Mouse (Mus musculus) cerebellum, postnatal 25 days (tissue): ENCODE results near the gene Cenpx.

Experiments
- DNase-seq, 2 experiments: peaks; one replicate each; pipeline ENCODE4 v3.0.0; 2021; ENCODE audit warnings: mixed read lengths in 2 of 2

Cenpx gene

DNA sequence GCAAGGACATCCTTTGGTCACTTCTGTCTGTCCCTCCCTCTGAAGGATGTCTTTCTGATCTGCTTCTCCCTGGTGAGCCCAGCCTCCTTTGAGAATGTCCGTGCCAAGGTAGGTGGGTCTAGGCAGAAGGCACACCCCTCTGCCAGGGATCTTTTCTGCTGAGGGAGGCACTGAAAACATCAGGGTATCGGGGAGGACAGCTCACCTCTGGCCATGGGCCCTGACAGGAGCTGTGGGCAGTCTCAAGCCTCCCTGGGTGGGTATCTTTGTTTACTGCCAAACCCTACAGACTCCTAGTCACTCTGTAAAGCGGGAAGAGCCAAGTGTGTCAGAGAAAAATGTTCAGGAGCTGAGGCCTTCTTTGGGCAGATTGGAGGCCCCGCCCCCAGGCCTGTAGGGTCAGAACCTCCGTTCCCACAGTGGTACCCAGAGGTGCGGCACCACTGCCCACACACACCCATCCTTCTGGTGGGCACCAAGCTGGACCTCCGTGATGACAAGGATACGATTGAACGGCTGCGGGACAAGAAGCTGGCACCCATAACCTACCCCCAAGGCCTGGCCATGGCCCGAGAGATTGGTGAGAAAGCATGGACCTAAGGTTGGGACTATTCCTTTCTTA lies 9.3 kb upstream of the Cenpx start:
- no peak for DNase-seq

DNA sequence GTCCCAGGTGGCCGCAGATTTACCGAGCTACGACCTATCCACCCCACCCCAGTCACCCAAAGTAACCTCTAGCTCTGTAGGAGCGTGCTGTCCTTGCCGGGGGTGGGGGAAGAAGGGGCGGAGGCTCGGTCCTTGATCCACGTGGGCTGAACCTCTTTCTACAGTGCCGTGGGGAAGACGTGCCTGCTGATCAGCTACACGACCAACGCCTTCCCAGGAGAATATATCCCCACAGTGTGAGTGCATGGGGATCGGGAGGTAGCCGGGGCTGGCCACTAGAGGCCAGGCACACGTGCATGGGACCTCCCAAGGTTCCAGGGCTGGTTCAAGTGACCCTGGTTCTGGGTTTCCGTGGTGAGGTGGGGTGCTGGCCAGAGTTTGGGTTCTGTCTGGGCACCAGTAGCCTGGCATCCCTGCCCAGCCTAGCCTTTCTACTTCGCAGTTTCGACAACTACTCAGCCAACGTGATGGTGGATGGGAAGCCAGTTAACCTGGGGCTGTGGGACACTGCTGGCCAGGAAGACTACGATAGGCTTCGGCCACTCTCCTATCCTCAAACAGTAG lies 8.6 kb upstream of the Cenpx start:
- DNase-seq = no peak

DNA sequence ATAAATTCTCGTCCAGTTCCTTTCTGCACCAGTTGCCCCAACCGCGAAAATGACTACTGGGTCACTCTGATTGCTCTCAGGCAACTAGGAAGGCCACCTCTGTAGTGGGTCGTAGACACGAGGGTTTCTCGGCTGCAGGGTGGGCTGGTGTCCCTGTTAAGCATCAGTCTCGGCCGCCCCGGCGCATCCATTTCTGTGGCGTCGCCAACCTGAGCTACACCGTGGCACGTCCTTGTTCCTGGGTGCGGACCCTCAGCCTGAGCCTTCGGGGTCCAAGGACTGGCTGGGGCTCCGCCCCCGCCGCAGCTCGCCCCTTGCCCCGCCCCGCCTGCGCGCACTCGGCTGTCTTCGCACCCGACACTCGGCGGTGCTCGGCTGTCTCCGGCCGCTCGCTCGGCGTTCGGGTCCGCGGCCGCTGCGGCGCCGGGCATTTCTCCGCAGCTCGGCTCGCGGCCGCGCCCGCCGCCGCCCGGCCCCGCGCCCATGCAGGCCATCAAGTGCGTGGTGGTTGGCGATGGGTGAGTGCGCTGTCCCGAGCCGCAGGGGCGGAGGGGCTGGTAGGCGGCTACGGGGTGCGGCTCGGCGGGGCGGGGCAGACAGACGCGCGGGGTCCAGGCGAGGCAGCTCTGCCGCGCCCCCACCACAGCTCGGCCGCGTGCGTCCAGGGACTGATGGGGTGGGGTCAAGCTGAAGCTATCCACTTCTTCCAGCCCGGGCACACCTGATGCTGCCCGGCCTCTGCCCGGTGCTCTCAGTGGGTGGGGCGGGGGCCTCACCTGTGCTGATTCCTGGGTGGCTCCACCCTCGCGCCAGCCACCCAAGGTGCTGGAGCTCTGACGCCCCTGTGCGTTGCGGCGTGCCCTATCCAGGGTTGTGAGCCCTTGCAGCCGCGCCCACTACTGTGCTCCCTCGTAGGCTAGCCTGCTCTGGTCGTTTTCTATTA lies 7.9 kb upstream of the Cenpx start, which contains the start of gene Rac3:
Rac3 (plus strand) TSS at position 347 of the 943 bp plus-strand sequence.
- peak; percentile 83 to 92 for DNase-seq

DNA sequence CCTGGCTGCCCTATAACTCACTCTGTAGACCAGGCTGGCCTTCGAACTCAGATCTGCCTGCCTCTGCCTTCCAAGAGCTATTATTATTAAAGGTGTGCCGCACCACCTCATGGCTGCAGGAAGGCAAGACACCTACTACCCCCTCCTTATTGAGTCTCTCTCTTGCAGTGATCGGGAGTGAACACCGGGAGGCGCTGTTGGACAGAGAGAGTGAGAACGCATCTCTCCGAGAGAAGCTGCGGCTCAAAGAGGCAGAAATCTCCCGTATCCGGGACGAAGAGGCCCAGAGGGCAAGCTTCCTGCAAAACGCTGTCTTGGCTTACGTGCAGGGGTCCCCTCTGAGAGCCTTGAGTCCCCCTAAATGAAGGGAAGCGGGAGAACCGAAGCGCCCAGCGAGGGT lies 6.9 kb upstream of the Cenpx start:
- DNase-seq = peak; percentile 93 to 96

DNA sequence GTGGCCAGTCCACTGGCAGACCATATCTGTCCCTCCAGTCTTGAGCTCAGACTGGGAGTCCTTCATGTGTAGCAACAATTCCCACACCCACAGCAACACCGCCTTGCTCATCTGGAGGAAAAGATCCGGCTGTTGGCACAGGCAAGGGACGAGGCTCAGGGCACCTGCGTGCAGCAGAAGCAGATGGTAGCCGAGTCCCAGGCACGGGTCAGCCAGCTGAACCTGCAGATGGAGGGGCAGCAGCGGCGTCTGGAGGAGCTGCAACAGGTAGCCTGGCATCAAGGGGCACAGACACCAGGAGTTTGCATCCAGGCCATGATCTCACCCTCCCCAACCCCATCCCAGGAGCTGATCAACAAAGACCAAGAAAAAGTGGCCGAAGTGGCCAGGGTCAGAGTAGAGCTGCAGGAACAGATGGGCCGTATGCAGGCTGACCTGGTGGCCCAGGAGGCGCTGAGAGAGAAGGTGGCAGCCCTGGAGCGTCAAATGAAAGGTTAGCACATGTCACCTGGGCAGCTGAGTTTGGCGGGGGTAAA lies 6.4 kb upstream of the Cenpx start:
- DNase-seq = peak in 1 of 2 experiments; percentile 37

DNA sequence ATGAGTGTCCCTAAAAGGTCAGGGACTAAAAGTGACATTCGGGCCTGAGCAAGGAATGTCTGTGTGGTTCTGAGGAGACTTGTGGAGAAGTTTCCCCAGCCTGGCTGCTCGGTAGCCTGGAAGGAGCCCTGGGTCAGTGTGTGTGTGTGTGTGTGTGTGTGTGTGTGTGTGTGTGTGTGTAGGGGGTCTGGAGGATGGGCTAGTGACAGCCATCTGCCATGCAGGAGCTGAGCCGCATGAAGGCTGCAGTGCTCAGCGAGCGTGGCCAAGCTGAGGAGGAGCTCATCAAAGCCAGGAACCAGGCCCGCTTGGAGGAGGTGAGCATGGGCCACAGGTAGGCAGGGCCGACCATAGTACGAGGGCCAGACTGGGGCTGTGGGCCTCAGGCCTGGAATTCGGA lies 5.7 kb upstream of the Cenpx start:
- peak in 1 of 2 experiments; percentile 23 for DNase-seq

DNA sequence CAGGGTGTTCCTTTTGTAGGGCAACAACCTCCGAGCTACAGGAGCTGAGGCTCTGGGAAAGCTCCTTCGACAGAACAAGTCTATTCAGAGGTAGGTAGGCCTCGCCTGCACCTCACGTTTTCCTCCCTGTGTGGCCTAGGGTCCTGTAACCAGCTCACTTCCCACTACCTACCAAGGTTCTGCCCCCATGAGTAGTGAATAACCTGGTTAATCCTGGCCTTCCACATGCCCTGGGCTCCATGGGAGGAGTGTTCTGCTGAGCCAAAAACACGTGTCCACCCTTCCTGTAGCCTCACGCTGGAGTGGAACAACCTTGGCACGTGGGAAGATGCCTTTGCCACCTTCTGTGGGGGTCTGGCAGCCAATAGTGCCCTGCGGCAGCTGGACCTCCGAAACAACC lies 1.6 kb upstream of the Cenpx start:
- DNase-seq = no peak

DNA sequence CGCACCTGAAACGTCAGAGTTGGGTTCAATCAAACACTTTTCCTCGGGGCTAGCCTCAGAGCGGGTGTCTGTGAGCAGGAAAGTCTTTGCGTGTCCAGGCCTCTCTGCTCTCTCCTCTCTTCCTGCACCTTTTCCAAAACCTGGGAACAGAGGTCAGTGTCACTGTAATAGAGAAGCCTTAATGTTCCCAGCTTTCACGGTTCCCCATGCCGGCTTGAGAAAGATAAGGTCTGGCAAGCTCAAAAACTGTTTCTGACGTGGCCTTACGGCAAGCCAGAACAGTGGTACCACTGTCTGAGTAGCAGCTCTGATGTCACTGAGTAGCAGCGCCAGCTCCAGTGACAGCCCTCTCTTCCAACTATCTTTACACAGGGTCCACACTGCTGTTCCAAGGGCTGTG lies 1.0 kb upstream of the Cenpx start:
- no peak for DNase-seq

DNA sequence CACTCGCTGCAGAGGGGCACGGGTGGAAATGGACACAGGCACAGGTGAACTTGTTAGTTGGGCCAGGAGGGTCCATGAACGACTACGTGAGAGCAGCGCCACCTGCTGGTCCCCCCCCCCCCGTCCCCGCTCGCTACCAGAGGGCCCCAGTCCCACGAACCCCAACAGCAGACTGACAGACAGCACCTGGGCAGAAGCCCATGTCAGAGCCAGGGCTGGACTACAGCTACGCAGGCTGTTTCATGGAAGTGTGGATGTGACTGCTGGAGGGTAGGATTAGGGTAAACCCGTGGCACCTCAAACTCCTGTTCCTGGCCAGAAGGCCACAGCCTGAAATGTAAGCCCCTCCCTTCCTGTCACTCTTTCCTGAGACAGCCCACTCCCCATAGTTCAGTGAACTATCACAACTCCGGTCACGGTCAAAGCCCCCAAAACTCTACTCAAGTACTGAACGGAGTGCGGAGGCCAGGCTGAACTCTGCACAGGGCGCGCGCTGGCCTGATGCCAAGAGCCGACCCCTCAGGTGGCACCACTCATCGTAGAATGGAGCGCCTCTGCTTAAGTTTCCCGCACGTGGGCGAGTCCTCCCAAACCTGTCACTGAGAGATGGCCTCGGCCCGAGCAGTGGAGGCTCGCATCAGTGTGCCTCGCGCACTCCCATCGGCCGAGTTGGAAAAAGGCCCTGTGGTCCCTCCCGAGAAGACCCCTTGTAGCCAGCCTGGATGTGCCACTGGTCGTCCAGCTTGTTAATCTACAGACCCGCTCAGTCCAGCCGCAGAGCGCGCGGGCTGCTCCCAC lies 568 bp downstream of the Cenpx start:
- peak; percentile 59 to 74 for DNase-seq

DNA sequence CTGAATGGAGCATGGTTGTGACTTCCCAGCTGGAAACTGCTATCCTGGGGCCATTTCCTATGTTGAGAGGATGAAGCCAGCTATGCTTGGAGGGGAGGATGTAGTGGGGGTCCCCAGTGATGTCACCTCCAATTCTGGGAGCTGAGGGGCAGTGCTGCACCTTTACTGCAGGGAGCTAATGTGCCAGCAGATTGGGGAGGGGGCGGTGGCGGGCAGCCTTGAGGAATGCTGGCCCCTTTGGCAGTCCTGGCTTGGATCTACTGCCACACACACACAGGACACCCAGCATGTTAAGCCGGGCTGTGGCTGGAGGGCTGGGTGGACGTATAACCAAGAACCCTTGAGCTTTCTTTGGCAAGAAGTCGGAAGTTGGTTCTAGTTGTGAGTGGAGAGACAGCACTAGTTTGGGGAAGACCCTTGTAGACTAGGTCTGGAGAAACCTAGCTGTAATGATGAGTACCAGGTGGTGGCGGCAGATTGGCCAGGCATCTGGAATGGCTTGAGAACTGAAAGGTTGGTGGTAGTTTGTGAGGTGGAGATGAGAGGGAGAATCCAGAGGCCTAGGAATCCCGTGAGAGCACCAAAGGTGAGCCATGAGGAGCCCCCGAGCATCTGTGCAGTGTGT lies 1.4 kb downstream of the Cenpx start:
- no peak for DNase-seq

DNA sequence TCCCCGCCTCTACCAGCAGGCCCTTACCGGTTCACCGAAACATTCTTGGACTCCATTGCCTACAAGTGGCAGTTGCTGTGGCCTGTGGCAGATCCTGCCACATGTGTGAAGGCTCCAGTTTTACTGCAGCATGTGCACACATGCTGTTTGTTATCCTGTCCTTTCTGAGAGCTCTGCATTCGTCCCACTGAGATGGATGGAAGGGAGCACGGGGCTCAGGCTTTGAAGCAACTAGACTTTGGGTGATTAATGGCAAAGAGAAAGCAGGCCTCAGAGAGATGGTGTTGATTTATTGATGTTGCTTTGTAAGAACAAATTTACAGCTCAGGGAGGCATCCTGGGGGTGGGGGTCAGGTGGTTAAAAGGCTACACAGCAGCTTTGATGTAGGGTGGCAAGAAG lies 2.9 kb downstream of the Cenpx start:
- DNase-seq = no peak

DNA sequence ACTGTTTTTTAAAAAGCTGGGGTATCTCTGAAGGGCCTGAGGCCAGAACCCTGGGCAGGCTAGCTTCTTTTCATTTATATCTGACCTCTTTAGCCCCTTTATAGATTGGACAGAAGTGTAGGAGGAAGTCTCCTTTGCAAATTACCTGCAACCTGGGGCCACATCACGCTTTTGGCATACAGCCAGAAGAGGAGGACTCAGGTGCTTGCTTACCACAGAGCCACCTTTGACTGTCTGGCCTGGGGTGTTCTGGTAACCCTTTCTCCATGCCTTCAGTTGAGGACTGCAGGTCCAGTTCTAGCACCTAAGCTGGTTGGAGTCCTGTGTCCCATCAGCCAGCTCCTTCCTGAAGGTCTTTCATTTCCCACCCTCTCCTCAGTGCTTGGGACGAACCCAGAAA lies 4.0 kb downstream of the Cenpx start:
- no peak for DNase-seq

DNA sequence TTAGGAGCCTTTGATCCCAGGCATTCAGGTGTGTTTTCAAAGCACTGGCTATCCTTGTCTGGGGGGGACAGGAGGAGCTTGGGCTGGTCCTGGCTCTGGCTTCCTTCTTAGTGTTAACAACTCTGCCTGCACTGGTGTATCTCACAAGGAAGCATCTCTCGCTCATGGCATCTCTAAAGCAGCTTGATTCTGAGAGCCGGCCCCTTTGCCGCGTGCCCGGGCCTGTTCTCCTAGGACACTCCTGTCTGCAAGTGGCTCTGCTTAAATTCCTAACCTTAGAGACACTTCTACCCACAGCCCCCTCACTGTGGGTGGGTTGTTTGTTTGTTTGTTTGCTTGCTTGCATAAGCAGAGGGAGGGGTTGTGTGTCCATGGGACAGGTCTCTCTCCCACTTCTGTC lies 5.6 kb downstream of the Cenpx start:
- no peak for DNase-seq

DNA sequence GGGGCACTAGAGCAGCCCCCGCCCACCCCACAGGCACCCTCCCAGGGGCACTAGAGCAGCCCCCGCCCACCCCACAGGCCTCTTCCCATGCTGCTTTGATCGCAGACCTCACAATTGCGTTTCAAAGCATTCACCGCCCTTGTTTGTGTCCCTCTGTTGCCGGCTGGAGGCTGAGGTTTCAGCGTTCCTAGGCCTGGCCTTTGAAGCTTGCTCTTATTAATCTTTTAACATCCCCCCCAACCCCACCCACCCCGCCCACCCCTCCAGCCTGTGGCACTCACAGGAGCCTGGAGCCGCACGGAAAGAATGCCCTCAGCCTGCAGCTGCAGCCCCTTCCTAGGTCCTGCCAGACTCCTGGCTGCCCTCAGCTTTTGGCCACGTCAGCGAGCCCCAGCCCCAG lies 6.3 kb downstream of the Cenpx start:
- no peak for DNase-seq

DNA sequence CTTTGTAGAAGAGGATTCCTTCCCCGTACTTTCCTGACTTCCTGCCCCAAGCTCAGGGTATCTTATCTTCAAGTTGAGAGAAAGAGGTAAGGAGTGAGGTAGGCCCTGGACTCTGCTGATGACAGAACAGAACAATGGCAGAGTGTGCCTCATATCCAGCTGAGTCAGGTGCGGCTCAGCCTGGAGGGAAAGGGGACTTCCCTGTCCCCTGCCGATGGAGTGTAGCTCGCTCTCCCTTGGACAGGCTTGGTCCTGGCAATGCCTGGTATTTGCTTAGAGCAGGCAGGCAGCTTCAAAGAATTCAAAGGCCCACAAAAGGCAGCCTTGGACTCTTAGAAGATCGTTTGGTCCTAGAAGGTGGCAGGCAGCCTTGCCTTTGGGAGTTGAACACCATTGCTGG lies 7.4 kb downstream of the Cenpx start:
- no peak for DNase-seq

DNA sequence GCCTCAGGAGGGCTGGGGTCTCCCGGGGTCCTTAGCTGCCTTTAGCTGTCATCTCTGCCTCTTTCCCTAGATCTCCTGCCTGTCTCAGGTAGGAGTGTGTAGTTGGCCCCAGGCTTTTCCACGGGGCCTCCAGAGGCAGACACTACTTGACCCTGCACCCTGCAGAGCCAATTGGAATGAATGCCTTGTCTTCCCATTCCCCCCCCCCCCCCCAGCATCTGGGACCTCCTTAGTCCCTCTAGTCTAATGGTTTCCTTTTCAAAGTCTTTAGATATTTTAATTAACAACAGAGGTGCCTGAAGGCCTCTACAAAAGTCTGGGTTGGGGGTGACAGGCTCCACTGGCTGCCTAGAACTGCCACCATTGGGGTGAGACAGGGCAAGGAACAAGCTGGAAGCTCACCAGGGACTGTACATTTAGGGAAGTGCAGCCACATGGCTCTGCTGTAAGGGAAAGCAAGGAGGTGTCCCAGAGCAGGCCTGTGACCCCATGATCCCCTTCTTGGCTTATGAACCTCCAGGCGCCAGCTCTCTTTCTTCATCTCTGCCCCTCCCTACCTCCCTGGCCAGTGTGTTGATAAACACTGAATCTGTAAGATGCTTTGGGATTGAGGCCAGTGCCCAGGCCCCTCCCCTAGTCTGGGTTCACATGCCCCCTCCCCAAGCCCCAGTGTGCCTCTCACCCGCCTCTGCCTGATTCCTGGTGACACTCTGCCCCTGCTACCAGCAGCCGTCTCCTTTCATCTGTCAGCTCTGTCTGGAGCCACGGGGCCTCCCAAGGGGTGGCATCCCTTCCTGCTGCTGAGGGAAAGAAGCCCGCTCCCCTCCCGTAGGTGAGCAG lies 8.8 kb downstream of the Cenpx start:
- DNase-seq = no peak

DNA sequence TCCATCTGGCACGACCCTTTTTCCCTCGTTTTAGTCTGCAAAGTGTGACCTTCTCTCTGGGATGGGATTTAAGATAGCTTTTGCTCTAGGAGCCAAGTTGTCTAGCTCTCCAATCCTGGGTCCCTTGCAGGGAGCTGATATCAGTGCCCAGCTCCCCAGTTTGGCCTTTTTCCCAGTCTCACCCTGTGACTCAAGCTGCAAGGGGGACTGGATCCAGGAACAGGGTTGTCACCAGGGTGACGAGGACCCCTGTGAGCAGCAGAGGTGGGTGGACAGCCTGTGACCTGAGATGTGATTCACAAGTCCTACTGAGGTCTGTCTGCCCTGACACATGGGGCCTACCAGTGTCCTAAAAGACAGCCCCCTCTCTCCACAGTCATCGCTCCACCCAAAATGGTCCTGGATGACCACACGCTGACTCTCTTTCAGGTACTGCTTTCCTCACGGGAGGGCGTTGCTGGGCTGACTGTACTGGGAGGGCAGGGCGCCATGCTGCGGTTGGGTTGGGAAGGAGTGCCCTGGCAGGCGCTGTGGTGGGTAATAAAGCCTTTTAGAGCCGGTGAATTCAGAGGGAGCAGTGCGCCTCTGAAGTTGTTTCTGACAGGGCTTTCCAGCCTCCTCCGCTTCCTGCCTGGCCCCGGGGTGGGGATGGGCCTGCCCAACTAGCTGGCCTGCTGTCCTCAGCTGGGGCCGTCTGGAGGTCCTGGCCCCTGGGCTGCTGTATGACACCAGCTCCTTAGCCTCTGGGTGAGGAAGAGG lies 9.7 kb downstream of the Cenpx start:
- DNase-seq = no peak

DNA sequence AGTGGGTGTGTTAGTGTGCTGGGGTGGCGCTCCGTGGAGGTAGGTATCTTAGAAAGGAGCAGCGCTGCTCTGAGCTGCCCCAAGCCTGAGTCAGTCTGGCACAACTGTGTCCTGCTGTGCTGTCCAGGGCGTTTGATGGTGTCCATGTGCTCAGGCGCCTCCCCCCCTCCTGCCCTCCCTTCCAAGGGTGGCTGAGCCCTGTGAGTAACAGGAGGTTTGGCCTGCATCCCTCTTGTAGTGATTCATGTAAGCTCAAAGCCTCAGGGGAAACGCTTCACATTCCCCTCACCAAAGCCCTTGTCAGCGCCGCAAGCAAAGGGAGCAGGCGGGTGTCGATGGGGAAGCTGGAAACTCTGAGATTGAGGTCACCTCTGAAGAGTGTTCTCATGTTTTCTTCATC lies 15.8 kb downstream of the Cenpx start:
- DNase-seq = no peak

DNA sequence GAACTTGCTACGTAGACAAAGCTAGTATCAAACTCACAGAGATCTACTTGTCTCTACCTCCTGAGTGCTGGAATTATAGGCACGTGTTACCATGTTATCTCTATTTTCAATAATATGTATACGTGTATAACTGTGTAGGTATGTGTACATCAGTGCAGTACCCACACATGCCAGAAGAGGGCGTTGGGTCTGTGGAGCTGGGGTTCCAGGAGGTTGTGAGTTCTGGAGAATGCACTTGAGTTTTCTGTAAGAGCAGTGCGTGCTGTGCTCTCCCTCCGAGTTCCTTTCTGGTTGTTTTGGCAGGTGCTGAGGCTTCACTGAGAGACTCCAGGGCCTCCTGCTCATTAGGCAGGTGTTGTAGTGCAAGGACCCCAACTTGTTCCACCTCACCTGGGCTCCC lies 17.0 kb downstream of the Cenpx start:
- DNase-seq = no peak

DNA sequence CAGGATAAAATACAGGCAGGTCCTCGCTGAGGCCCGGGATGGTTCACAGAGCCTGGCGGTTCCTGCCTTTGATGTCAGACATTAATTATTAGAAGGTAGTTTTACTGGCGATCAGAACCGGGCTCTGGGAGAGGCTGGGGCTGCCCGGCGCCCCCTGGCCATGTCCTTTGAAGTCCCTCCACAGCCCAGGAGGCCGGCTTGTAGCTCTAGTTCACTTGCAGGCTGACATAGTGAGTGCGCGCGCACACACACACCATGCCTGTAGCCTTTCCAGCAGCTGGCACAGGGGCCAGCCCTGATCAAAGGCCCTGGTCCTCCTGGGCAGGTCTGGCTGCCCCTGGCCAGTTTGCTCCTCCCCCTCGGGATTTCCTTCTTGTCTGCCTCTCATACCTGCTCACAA lies 17.9 kb downstream of the Cenpx start:
- DNase-seq = no peak

DNA sequence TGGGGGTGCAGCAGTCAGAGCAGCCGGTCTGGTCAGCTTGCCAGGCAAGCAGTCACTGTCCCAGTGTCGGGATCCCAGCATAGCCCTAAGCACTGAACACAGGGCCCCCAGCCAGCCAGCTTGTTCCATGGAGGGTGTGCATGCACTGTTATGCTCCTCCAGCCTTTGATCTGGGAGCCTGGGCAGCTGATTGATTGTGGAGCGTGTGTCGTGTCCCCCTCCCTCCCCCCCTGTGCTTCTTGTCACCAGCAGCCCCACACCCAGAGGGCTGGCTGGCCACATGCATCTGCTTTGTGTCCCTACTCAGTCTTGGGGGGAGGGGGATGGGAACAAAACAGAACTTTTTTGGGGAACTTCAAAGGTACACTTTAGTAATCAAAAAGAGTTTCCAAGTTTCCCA lies 18.4 kb downstream of the Cenpx start:
- DNase-seq = no peak
